Mouse (Mus musculus) adrenal gland, adult (tissue): ENCODE measurements at regions not wholly inside any gene's neighbourhood (a gene's known extent, or its start where the extent isn't known, plus 50 kb on each side); places are given as distances from the start of the nearest gene placed in this dataset.

ENCODE experiments used
- DNase-seq, 2 experiments: peaks; one replicate each; pipeline ENCODE4 v3.0.0; 2022 to 2023; ENCODE audit warnings: low spot score in 1 of 2; ENCODE audit not compliant: inconsistent age in 2 of 2

GRCm38 (mm10) chr1:186245723-186246440 lies 128.8 kb upstream of the Lyplal1 start:
- no peak for DNase-seq

GRCm38 (mm10) chr1:186241112-186241511 lies 124.0 kb upstream of the Lyplal1 start:
- peak in 1 of 2 experiments; percentile 69 for DNase-seq

- no peak for DNase-seq
Measured at GRCm38 (mm10) chr1:186237556-186237955, 120.4 kb upstream of the Lyplal1 start.

GRCm38 (mm10) chr1:186236267-186237020 lies 119.3 kb upstream of the Lyplal1 start:
- DNase-seq, result no peak

GRCm38 (mm10) chr1:186234536-186234935 lies 117.4 kb upstream of the Lyplal1 start:
- DNase-seq, result no peak

GRCm38 (mm10) chr1:186230476-186230875 lies 113.4 kb upstream of the Lyplal1 start:
- no peak for DNase-seq

GRCm38 (mm10) chr1:186229856-186230255 lies 112.7 kb upstream of the Lyplal1 start:
- DNase-seq, result no peak

GRCm38 (mm10) chr1:186228396-186228795 lies 111.3 kb upstream of the Lyplal1 start:
- no peak for DNase-seq

GRCm38 (mm10) chr1:186224231-186224630 lies 107.1 kb upstream of the Lyplal1 start:
- no peak for DNase-seq

GRCm38 (mm10) chr1:186223417-186223816 lies 106.3 kb upstream of the Lyplal1 start:
- DNase-seq, result no peak

GRCm38 (mm10) chr1:186218995-186219394 lies 101.9 kb upstream of the Lyplal1 start:
- no peak for DNase-seq

GRCm38 (mm10) chr1:186217198-186217597 lies 100.1 kb upstream of the Lyplal1 start:
- DNase-seq, result no peak

GRCm38 (mm10) chr1:186204151-186204550 lies 87.0 kb upstream of the Lyplal1 start:
- DNase-seq, result no peak

GRCm38 (mm10) chr1:186202536-186202935 lies 85.4 kb upstream of the Lyplal1 start:
- no peak for DNase-seq

- no peak for DNase-seq
Measured at GRCm38 (mm10) chr1:186198391-186198790, 81.3 kb upstream of the Lyplal1 start.

GRCm38 (mm10) chr1:186197057-186197456 lies 79.9 kb upstream of the Lyplal1 start:
- no peak for DNase-seq

- DNase-seq, result no peak
Measured at GRCm38 (mm10) chr1:186189390-186189789, 72.3 kb upstream of the Lyplal1 start.

GRCm38 (mm10) chr1:186187372-186187771 lies 70.3 kb upstream of the Lyplal1 start:
- no peak for DNase-seq

GRCm38 (mm10) chr1:186183204-186183651 lies 66.1 kb upstream of the Lyplal1 start:
- peak in 1 of 2 experiments; percentile 28 for DNase-seq

GRCm38 (mm10) chr1:186182498-186183203 lies 65.5 kb upstream of the Lyplal1 start:
- DNase-seq, result peak; percentile 59 to 87

GRCm38 (mm10) chr1:186177019-186177418 lies 59.9 kb upstream of the Lyplal1 start:
- DNase-seq, result no peak
